Mouse (Mus musculus): ENCODE measurements around the gene Tspan9. TPM values are rescaled to one million over a fixed set of nuclear protein-coding genes. Genes with fewer than 3 reads are reported as not detected.

Gene Tspan9
- total RNA-seq, 2 experiments from 2014 or later = 0.26 TPM; not detected in 1

- no peak for ATAC-seq (ENCODE audit: poor library complexity, severe bottlenecking)
These were observed 104.2 kb downstream of the Tspan9 start for GRCm38 (mm10) chr6:128039077-128039766.

GRCm38 (mm10) chr6:128038568-128038967 lies 104.8 kb downstream of the Tspan9 start:
- no peak for ATAC-seq (ENCODE audit: poor library complexity, severe bottlenecking)

- ATAC-seq (ENCODE audit: poor library complexity, severe bottlenecking) = no peak
These were observed 106.8 kb downstream of the Tspan9 start for GRCm38 (mm10) chr6:128036597-128036996.

- ATAC-seq (ENCODE audit: poor library complexity, severe bottlenecking) = no peak
These were observed 107.5 kb downstream of the Tspan9 start for GRCm38 (mm10) chr6:128035930-128036309.

GRCm38 (mm10) chr6:128035250-128035929 lies 108.0 kb downstream of the Tspan9 start:
- ATAC-seq (ENCODE audit: poor library complexity, severe bottlenecking) = no peak

GRCm38 (mm10) chr6:128034317-128035249 lies 108.8 kb downstream of the Tspan9 start:
- ATAC-seq (ENCODE audit: poor library complexity, severe bottlenecking) = no peak

- no peak for ATAC-seq (ENCODE audit: poor library complexity, severe bottlenecking)
These were observed 109.5 kb downstream of the Tspan9 start for GRCm38 (mm10) chr6:128033868-128034250.

GRCm38 (mm10) chr6:128033172-128033867 lies 110.1 kb downstream of the Tspan9 start:
- ATAC-seq (ENCODE audit: poor library complexity, severe bottlenecking) = no peak

- ATAC-seq (ENCODE audit: poor library complexity, severe bottlenecking) = peak; percentile 67
These were observed 110.9 kb downstream of the Tspan9 start for GRCm38 (mm10) chr6:128032252-128033171.

- no peak for ATAC-seq (ENCODE audit: poor library complexity, severe bottlenecking)
These were observed 111.8 kb downstream of the Tspan9 start for GRCm38 (mm10) chr6:128031584-128031983.

GRCm38 (mm10) chr6:128031096-128031495 lies 112.3 kb downstream of the Tspan9 start:
- ATAC-seq (ENCODE audit: poor library complexity, severe bottlenecking) = no peak

GRCm38 (mm10) chr6:128030475-128030874 lies 112.9 kb downstream of the Tspan9 start:
- no peak for ATAC-seq (ENCODE audit: poor library complexity, severe bottlenecking)

- no peak for ATAC-seq (ENCODE audit: poor library complexity, severe bottlenecking)
These were observed 113.7 kb downstream of the Tspan9 start for GRCm38 (mm10) chr6:128029517-128030348.

GRCm38 (mm10) chr6:128028116-128028940 lies 115.1 kb downstream of the Tspan9 start:
- no peak for ATAC-seq (ENCODE audit: poor library complexity, severe bottlenecking)

- no peak for ATAC-seq (ENCODE audit: poor library complexity, severe bottlenecking)
These were observed 117.4 kb downstream of the Tspan9 start for GRCm38 (mm10) chr6:128025997-128026396.

- no peak for ATAC-seq (ENCODE audit: poor library complexity, severe bottlenecking)
These were observed 117.8 kb downstream of the Tspan9 start for GRCm38 (mm10) chr6:128025581-128025980.

- no peak for ATAC-seq (ENCODE audit: poor library complexity, severe bottlenecking)
These were observed 121.2 kb downstream of the Tspan9 start for GRCm38 (mm10) chr6:128022207-128022606.

GRCm38 (mm10) chr6:128021931-128022202 lies 121.5 kb downstream of the Tspan9 start:
- no peak for ATAC-seq (ENCODE audit: poor library complexity, severe bottlenecking)

Data from megakaryocyte, adult 5-6 weeks (primary cell).